Mouse (Mus musculus) G1E (cell line): ENCODE measurements around the gene Coro1c.

Source experiments
- CTCF ChIP-seq: IDR thresholded peaks from 2 replicates; pipeline ENCODE4 v1.5.1; 2012; ENCODE audit warnings: low read depth, low read length, inconsistent platforms, mixed read lengths
- GATA1 ChIP-seq: IDR thresholded peaks from 2 replicates; pipeline ENCODE4 v1.6.1; 2012; ENCODE audit warnings: borderline replicate concordance, low read length, inconsistent platforms, mixed read lengths
- GATA2 ChIP-seq: IDR thresholded peaks from 2 replicates; pipeline ENCODE4 v1.6.1; 2012; ENCODE audit warnings: low read depth, low read length, inconsistent platforms, borderline replicate concordance
- POLR2AphosphoS5 ChIP-seq: IDR thresholded peaks from 2 replicates; pipeline ENCODE4 v1.6.1; 2012; ENCODE audit warnings: low read depth, low read length, inconsistent platforms; ENCODE audit not compliant: insufficient replicate concordance
- TAL1 ChIP-seq: conservative IDR thresholded peaks from 2 replicates; pipeline ENCODE4 v1.6.1; 2012; ENCODE audit warnings: low read depth, low read length, inconsistent platforms, mixed read lengths

DNA sequence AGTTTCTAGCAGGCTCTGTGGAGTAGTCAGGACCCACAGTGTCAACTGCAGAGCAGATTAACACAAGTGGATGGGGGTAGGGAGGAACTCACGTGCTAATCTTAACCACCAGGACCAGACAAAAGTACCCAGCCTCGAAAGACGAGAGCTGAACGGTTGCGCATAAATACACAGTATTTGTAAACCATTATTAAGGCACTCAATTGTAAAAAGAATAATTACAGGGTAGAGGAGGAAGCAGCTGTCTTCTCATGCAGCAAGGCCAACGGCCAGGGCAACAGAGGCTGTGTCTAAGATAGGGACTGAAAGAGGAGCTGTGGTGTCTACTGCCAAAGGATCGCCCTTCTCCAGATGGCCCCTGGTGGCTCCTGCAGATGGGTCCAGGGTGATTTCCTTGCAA, 29.1 kb upstream of the Coro1c start:
- no peak for TF ChIP-seq CTCF
- no peak for TF ChIP-seq GATA1
- no peak for TF ChIP-seq TAL1
- no peak for TF ChIP-seq GATA2
- TF ChIP-seq POLR2AphosphoS5: no peak
